Mouse (Mus musculus) neural tube, embryonic 13.5 days (tissue): Measurements from ENCODE around the gene Phldb2. TPM values are rescaled to one million over a fixed set of nuclear protein-coding genes. Genes with fewer than 3 reads are reported as not detected.

Source experiments
- ATAC-seq: fragments of 200-750 bp; cut with Nextera tagmentation; 2 replicates; pipeline ENCODE4 v1.8.0; 2017; ENCODE audit warnings: low read depth, mild to moderate bottlenecking, moderate TSS enrichment, moderate library complexity
- H3K27ac ChIP-seq: fragments of 300-500 bp; sonication (generic); replicated peaks from 2 replicates; pipeline ENCODE4 v1.5.1; 2015; ENCODE audit warnings: moderate library complexity, mild to moderate bottlenecking, inconsistent platforms
- H3K27me3 ChIP-seq: fragments of 300-500 bp; sonication (generic); 2 replicates; pipeline ENCODE4 v1.6.1; 2015; ENCODE audit warnings: mild to moderate bottlenecking, inconsistent platforms
- H3K36me3 ChIP-seq: fragments of 300-500 bp; sonication (generic); 2 replicates; pipeline ENCODE4 v1.6.1; 2015; ENCODE audit warnings: mild to moderate bottlenecking, inconsistent platforms
- H3K4me1 ChIP-seq: fragments of 300-500 bp; sonication (generic); replicated peaks from 2 replicates; pipeline ENCODE4 v1.6.1; 2015; ENCODE audit warnings: inconsistent platforms
- H3K4me2 ChIP-seq: fragments of 300-500 bp; sonication (generic); 2 replicates; pipeline ENCODE4 v1.6.1; 2015; ENCODE audit warnings: inconsistent platforms, mild to moderate bottlenecking, moderate library complexity
- H3K4me3 ChIP-seq: fragments of 300-500 bp; sonication (generic); 2 replicates; pipeline ENCODE4 v1.5.1; 2015; ENCODE audit warnings: mild to moderate bottlenecking, inconsistent platforms
- H3K9ac ChIP-seq: fragments of 300-500 bp; sonication (generic); 2 replicates; pipeline ENCODE4 v1.6.1; 2015; ENCODE audit warnings: moderate library complexity, mild to moderate bottlenecking, inconsistent platforms
- H3K9me3 ChIP-seq: fragments of 300-500 bp; sonication (generic); 2 replicates; pipeline ENCODE4 v1.6.1; 2016; ENCODE audit warnings: inconsistent platforms
- WGBS: fragments of 180-500 bp; shearing (Covaris S2); methylation state at CpG from one replicate; pipeline ENCODE4 v1.1.7; 2015; 5-methylcytosine and 5-hydroxymethylcytosine counted together
- polyA plus RNA-seq: library from polyadenylated mRNA; unstranded; fragments of >200 nt; fragmentation: Nextera tagmentation; extraction: Ambion mirVana; gene quantifications from 2 replicates; pipeline ENCODE4 v1.2.1, GENCODE M21; 2015

Gene Phldb2
- polyA plus RNA-seq, 1 experiment from 2014 or later, result 14.6 TPM

DNA sequence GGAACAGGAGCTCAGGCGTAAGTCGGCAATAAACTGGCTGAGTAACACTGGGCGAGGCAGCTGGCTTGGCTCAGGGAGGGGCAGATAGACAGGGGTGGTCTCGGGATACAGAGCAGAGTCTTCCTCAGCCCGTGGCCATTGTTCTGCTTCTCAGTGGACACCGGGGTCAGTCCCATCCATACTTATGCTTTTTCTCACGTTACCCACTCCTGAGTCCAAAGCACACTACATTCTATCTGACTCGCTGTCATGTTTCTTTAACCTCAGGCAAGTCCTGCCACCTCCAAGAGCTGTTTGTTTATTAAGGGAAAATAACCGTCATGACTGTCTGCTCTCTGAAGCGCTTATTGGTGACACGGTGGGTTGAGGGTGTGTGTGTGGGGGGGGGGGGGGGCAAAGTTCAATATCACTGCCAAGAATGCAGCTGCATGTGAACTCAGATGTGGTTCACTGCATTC, 8.2 kb downstream of the Phldb2 start:
- no peak overlapping the region for H3K4me3 ChIP-seq
- 0 out of 2 replicates have a peak, but pooled peaks have one; percentile 36 for ATAC-seq
- peak overlapping the region; percentile 34 for H3K4me2 ChIP-seq
- peaks cover 9% of the 10 kb centered on the region for H3K4me1 ChIP-seq
- no peak overlapping the region for H3K9ac ChIP-seq
- no peaks in the 10 kb centered on the region for H3K9me3 ChIP-seq
- WGBS, result 24% methylated on average over 11 of the region's 11 CpGs
- H3K27ac ChIP-seq, result no peak overlapping the region
- no peaks in the 10 kb centered on the region for H3K27me3 ChIP-seq
- no peaks in the 10 kb centered on the region for H3K36me3 ChIP-seq

DNA sequence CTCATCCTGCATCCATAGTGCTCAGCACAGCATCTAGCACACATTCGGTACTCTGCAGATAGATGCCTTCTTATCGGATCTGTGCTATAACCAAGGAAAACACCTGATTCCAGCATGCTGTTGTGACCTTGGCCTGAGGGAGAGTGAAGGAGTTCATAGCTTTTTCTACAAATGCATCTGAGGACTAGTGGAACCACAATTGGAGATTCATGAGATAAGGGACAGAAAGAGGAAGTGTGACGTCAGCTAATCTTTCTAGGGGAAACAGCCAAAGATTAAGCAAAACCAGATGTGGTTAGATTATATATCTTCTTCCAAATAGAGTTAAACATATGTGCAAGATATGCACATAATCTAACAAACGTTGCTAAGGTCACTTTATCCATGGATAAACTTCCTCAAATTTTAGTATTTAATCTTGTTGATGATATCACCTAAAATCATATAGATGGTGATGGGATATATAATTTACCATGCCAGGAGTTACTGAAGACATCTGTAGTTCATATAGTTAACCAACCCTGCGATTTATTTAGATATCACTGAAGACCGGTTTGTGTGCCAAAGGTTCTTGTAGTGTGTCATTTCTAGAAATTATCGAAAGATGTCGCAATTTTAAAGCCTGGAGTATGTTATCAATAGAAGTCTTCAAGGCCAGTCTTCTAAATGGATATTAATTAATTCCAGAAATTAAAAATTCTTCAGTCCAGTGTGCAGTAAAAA, 11.1 kb downstream of the Phldb2 start:
- WGBS, result 89% methylated on average over 8 of the region's 8 CpGs
- Histone ChIP-seq H3K4me2 (no peak overlapping the region), H3K27ac (no peak overlapping the region), H3K36me3 (no peaks in the 10 kb centered on the region), H3K9ac (no peak overlapping the region), H3K9me3 (no peaks in the 10 kb centered on the region), H3K27me3 (no peaks in the 10 kb centered on the region), H3K4me1 (peaks cover 9% of the 10 kb centered on the region), H3K4me3 (no peak overlapping the region)
- no peak for ATAC-seq

DNA sequence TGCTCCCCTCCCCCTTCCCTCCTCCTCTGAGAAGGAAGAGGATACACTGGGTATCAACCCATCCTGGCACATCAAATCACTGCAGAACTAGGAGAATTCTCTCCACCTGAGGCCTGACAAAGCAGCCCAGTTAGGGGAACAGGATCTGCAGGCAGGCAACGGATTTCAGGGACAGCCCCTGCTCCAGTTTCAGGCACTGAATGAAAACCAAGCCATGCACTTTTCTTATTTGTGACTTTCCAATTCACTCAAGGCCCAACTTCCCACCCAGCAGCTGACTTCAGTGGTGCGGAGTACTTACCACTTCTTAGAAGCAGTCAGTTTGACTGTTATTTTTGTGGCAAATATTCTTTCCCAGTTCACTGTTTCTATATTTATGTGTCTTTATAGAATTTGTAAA, 12.7 kb downstream of the Phldb2 start:
- 81% methylated on average over 2 of the region's 2 CpGs for WGBS
- Histone ChIP-seq H3K27ac (no peak overlapping the region), H3K9ac (no peak overlapping the region), H3K27me3 (no peaks in the 10 kb centered on the region), H3K36me3 (no peaks in the 10 kb centered on the region), H3K4me1 (peaks cover 23% of the 10 kb centered on the region), H3K4me3 (no peak overlapping the region), H3K4me2 (no peak overlapping the region), H3K9me3 (no peaks in the 10 kb centered on the region)
- ATAC-seq, result no peak

DNA sequence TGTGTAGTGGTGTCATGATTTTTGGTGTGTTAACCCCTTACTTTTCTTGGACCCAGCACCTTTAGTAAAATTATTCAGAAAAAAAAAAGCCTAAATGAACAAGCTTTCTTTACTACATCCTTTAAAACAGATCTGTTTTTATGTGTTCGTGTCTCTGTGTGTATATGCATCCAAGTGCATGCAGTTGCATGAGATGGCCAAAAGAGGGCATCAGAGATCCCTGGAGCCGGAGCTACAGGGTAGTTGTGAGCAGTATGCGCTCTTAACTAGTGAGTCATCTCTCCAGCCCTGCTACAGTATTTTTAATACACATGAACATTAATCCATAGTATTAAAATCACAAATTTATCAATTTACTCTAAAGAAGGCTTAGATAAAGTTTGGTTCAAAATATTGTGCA, 14.0 kb downstream of the Phldb2 start:
- WGBS, result 93% methylated on average over 3 of the region's 3 CpGs
- no peak for ATAC-seq
- no peaks in the 10 kb centered on the region for H3K9me3 ChIP-seq

DNA sequence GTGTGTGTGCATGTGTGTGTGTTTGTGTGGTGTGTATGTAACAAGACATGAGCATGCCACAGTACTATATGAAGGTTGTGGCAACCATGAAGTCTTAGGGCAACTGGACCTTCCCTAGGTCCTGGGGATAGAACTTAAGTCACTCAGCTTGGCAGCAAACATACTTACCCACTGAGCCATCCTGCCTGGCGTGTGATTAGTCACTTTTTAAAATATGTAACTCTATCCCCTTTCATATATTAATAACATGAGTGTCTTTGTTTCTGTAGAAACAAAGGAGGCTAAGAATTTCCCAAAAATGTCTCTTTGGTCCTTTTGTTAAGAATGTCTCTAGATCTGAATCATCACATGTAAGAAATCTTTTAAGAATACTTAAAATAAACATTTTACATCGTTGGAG, 16.0 kb downstream of the Phldb2 start:
- 78% methylated on average over 2 of the region's 2 CpGs for WGBS
- H3K4me2 ChIP-seq, result no peak overlapping the region
- H3K27me3 ChIP-seq, result no peaks in the 10 kb centered on the region
- H3K27ac ChIP-seq, result no peak overlapping the region
- no peaks in the 10 kb centered on the region for H3K36me3 ChIP-seq
- H3K4me1 ChIP-seq, result peaks cover 21% of the 10 kb centered on the region
- no peaks in the 10 kb centered on the region for H3K9me3 ChIP-seq
- no peak overlapping the region for H3K9ac ChIP-seq
- ATAC-seq, result no peak
- H3K4me3 ChIP-seq, result no peak overlapping the region

More for the DNA sequence above, 14.0 kb downstream of the Phldb2 start:
- H3K27ac ChIP-seq, result no peak overlapping the region
- H3K9ac ChIP-seq, result no peak overlapping the region
- H3K4me1 ChIP-seq, result peaks cover 21% of the 10 kb centered on the region
- no peak overlapping the region for H3K4me3 ChIP-seq
- H3K4me2 ChIP-seq, result no peak overlapping the region
- H3K27me3 ChIP-seq, result no peaks in the 10 kb centered on the region
- no peaks in the 10 kb centered on the region for H3K36me3 ChIP-seq

DNA sequence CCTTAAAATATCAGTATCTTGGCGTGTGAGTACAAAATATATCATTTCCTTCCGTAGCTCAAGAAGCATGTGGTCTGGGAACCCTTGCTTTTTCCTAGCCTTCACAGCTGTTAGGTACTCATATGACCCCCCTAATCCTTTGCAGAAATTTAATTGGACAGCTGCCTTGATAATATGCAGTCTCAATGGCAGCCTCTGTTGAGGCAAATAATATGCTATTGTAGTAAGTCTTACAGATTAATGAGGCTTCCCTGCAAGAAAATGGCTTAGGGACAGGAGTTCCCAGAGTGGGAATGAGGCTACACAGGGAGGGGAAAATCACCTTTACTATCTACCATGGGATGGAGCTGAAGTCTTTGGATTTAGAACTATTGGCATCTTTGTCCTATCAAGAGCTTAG, 16.9 kb downstream of the Phldb2 start:
- 0 out of 2 replicates have a peak overlapping the region, but pooled peaks have one; percentile 5 for H3K27ac ChIP-seq
- 47% methylated on average over 2 of the region's 2 CpGs for WGBS
- ATAC-seq, result peak; percentile 56
- peaks cover 21% of the 10 kb centered on the region for H3K4me1 ChIP-seq
- no peaks in the 10 kb centered on the region for H3K9me3 ChIP-seq
- no peak overlapping the region for H3K4me3 ChIP-seq
- H3K36me3 ChIP-seq, result no peaks in the 10 kb centered on the region
- H3K4me2 ChIP-seq, result no peak overlapping the region
- H3K9ac ChIP-seq, result no peak overlapping the region
- H3K27me3 ChIP-seq, result no peaks in the 10 kb centered on the region

DNA sequence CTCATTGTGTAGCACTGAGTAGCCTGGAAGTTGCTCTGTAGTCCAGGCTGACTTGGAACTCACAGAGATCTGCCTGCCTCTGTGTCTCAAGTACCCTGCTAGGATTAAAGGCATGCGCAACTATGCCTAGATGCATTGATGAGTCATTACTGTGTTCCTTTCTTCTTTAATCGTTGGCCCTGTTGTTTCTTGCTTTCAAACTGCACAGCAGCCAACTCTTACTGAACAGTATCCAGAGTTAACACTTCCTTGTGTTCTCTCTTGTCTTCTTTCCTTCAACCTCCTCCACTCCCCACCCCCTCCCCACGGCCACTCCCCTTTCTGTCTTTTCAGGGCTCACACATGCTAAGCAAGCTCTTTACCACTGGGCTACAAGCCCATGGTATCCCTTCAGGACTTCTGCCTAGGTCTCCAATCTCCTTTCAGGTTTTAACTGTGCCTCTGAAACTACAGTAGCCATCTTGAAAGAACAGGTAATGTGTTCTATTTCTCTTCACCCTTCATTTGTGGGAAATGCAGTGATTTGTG, 17.4 kb downstream of the Phldb2 start:
- H3K36me3 ChIP-seq, result no peaks in the 10 kb centered on the region
- H3K27ac ChIP-seq, result no peak overlapping the region
- H3K4me3 ChIP-seq, result no peak overlapping the region
- ATAC-seq, result no peak
- H3K4me1 ChIP-seq, result peaks cover 21% of the 10 kb centered on the region
- no peak overlapping the region for H3K9ac ChIP-seq
- no peaks in the 10 kb centered on the region for H3K27me3 ChIP-seq
- no peaks in the 10 kb centered on the region for H3K9me3 ChIP-seq
- no peak overlapping the region for H3K4me2 ChIP-seq
- 64% methylated on average over 3 of the region's 3 CpGs for WGBS

DNA sequence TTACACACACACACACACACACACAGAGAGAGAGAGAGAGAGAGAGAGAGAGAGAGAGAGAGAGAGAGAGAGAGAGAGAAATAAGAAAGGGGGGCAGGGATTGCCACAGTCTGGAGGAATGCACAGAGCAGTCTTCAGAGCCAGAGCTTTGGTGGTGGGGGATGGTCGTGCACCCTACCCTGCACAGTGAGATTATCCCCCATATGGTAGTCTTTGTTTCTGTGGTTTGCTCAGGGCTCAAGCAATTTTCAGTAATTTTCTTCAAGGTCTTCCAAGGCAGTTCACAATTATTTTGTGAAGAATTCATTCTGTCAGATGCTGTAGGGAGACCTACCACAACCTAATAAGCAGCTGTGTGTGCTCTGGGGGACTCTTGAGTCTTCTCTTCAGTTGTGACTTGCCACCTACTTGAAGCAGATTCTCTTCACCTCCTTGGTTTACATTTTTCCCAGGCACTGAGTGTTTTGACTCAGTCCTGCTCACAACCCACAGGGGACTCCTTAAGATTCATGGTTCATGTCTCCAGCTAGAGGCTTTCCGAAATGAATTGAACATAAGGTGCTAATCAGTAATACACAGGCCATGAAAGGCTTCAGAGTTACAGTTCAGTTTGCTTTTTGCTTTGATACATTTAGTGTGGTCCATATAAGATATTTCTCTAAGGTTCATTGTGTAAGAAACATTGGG, 18.5 kb downstream of the Phldb2 start:
- Histone ChIP-seq H3K27me3 (no peaks in the 10 kb centered on the region), H3K4me1 (peaks cover 21% of the 10 kb centered on the region), H3K36me3 (no peaks in the 10 kb centered on the region), H3K4me3 (no peak overlapping the region), H3K9ac (no peak overlapping the region), H3K4me2 (no peak overlapping the region), H3K27ac (no peak overlapping the region; the same call in 1 of the 2 replicates), H3K9me3 (no peaks in the 10 kb centered on the region)
- ATAC-seq, result no peak
- WGBS, result 44% methylated on average over 2 of the region's 2 CpGs

DNA sequence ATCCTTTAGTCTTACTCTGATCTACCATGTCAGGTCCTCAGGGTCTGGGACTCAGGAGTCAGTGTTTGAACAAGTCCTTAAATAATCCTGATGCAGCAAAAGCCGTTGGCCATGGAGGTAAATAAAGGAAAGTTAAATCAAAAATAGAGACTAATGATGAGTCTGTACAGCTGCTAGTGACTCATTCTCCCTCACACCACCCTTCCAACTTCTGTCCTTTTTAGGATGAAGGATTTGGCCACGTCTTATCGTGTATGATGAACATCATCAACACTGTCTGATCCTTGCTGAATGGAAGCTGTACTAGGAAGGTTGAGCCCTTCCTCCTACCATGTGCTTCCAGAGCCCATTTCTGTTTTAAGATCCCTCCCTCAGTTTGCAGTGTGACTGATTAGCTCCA, 23.1 kb downstream of the Phldb2 start:
- WGBS, result 89% methylated on average over 3 of the region's 3 CpGs

DNA sequence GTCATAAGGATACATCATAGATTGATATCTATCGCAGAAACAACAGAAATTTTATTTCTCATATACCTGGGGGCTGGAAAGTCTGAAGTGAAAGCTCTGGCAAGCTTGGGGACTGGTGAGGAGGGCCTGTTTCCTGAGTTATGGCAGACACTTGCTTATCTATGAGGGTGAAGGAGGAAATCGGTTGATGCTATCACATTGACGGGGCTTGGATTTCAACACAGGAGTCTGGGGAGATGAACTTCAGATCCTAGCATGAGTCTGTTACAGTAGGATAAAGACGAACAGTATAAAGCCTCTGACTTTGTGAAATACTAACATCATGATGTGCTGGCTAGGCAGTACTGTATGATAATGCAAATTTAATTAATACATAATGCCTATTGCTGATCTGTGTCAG, 25.3 kb downstream of the Phldb2 start:
- no peak for ATAC-seq
- Histone ChIP-seq H3K4me3 (no peak overlapping the region), H3K4me2 (no peak overlapping the region), H3K4me1 (peaks cover 10% of the 10 kb centered on the region), H3K27ac (no peak overlapping the region), H3K9me3 (no peaks in the 10 kb centered on the region), H3K27me3 (no peaks in the 10 kb centered on the region), H3K36me3 (no peaks in the 10 kb centered on the region), H3K9ac (no peak overlapping the region)
- 85% methylated on average over 4 of the region's 4 CpGs for WGBS

More for the DNA sequence above, 23.1 kb downstream of the Phldb2 start:
- Histone ChIP-seq H3K27ac (no peak overlapping the region), H3K36me3 (no peaks in the 10 kb centered on the region), H3K9ac (no peak overlapping the region), H3K9me3 (no peaks in the 10 kb centered on the region), H3K4me3 (no peak overlapping the region), H3K27me3 (no peaks in the 10 kb centered on the region), H3K4me1 (peaks cover 7% of the 10 kb centered on the region), H3K4me2 (no peak overlapping the region)
- ATAC-seq, result no peak

DNA sequence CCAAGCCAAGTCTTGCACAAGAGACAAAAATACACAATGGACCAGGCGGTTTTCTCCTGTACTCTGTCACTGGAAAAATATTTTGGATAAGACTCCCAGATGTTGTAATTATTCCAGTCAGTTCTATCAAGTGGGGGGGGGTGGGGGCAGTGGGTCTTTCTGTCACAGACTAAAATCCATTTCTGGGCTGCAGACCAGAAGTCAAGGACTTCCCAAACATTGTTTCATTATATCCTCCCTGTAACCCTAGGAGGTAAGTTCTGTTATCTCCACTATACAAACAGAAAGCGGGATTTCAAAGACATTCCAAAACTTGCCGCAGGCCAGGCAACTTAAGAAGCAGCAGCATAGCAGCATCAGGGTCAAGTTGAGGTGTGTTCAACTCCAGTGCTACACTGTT, 25.8 kb downstream of the Phldb2 start:
- H3K27me3 ChIP-seq, result no peaks in the 10 kb centered on the region
- no peak overlapping the region for H3K4me3 ChIP-seq
- WGBS, result 70% methylated on average over 3 of the region's 3 CpGs
- H3K27ac ChIP-seq, result no peak overlapping the region
- no peaks in the 10 kb centered on the region for H3K9me3 ChIP-seq
- no peak overlapping the region for H3K9ac ChIP-seq
- H3K4me1 ChIP-seq, result peaks cover 10% of the 10 kb centered on the region
- no peak for ATAC-seq
- no peak overlapping the region for H3K4me2 ChIP-seq
- no peaks in the 10 kb centered on the region for H3K36me3 ChIP-seq

DNA sequence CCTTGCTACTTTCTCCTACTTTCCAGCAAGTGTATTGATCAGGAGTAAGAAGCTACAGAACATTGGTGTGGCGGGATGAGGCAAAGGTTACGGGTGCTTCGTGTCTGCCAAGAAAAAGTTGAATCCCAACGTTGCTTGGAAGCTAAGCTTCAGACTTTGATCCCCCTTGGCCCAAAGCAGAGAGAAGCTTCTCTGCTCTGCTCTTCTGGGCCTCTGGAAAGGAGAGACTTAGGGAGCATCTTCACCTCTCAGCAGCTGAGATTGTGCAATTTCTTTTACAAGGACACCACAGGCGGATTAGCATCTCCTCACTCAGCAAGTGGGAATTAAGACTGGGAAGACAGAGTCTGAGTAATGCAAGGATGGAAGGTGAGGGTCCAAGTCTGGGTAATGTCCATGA, 26.5 kb downstream of the Phldb2 start:
- 85% methylated on average over 5 of the region's 5 CpGs for WGBS
- H3K27me3 ChIP-seq, result peaks cover 3% of the 10 kb centered on the region; the same call in 1 of the 2 replicates

More for the DNA sequence above, 26.5 kb downstream of the Phldb2 start:
- H3K4me1 ChIP-seq, result peaks cover 10% of the 10 kb centered on the region
- no peaks in the 10 kb centered on the region for H3K36me3 ChIP-seq
- no peak overlapping the region for H3K27ac ChIP-seq
- no peak for ATAC-seq
- H3K9me3 ChIP-seq, result no peaks in the 10 kb centered on the region
- no peak overlapping the region for H3K9ac ChIP-seq
- H3K4me2 ChIP-seq, result no peak overlapping the region
- H3K4me3 ChIP-seq, result no peak overlapping the region
